Mouse (Mus musculus) small intestine, adult 2 months (tissue): Measurements from ENCODE around the gene Pdia5.

Experiments used
- CTCF ChIP-seq: fragments of 200-500 bp; IDR thresholded peaks from 2 replicates; pipeline ENCODE4 v1.5.1; 2012; ENCODE audit warnings: low read depth, mild to moderate bottlenecking, control low read depth, inconsistent platforms, low read length, moderate library complexity, mixed read lengths; ENCODE audit not compliant: insufficient replicate concordance, insufficient read length; ENCODE audit errors: extremely low read depth
- POLR2A ChIP-seq: fragments of 200-500 bp; IDR thresholded peaks from 2 replicates; pipeline ENCODE4 v1.6.1; 2012; ENCODE audit warnings: low read depth, mild to moderate bottlenecking, control low read depth, inconsistent platforms, low read length, moderate library complexity

DNA sequence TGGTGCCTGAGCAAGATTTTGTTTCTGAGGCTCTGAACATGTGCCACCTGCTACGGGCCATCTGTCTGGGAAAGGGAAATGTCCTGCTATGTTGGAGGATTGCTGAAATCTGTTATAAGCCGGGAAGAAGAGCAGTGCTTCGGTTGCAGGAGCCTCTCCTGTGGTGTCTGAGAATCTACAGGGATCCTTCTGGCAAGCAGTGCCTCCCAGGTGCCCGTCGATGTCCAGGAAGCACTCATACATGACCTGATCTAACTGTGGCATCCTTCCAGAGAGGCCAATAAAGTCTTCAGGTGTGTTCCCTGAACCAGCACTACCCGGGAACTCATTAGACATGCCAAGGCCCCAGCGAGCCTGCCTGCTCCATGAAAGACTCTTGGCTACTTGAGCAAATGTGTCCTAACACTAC lies 33.7 kb downstream of the Pdia5 start:
- TF ChIP-seq CTCF (no peak), POLR2A (no peak)
